Mouse (Mus musculus) limb, embryonic 10.5 days (tissue): Measurements from ENCODE around the gene Piezo1. TPM values are rescaled to one million over a fixed set of nuclear protein-coding genes. Genes with fewer than 3 reads are reported as not detected.

Experiments used
- DNase-seq: peaks from one replicate; pipeline ENCODE4 v3.0.0-alpha.2; 2017; ENCODE audit warnings: low spot score
- H3K27ac ChIP-seq: fragments of 300-500 bp; sonication (generic); 2 replicates; pipeline ENCODE4 v1.5.1; 2016; ENCODE audit warnings: mild to moderate bottlenecking
- H3K27me3 ChIP-seq: fragments of 300-500 bp; sonication (generic); 2 replicates; pipeline ENCODE4 v1.6.1; 2016; ENCODE audit warnings: low read depth, mild to moderate bottlenecking; ENCODE audit not compliant: poor library complexity, severe bottlenecking
- H3K36me3 ChIP-seq: fragments of 300-500 bp; sonication (generic); 2 replicates; pipeline ENCODE4 v1.6.1; 2016; ENCODE audit warnings: mild to moderate bottlenecking, moderate library complexity
- H3K4me1 ChIP-seq: fragments of 300-500 bp; sonication (generic); 2 replicates; pipeline ENCODE4 v1.6.1; 2016
- H3K4me3 ChIP-seq: fragments of 300-500 bp; sonication (generic); 2 replicates; pipeline ENCODE4 v1.5.1; 2016; ENCODE audit warnings: mild to moderate bottlenecking, moderate library complexity
- H3K9me3 ChIP-seq: fragments of 300-500 bp; sonication (generic); replicated peaks from 2 replicates; pipeline ENCODE4 v1.6.1; 2016; ENCODE audit warnings: mild to moderate bottlenecking
- WGBS: fragments of 180-500 bp; shearing (Covaris S2); methylation state at CpG from one replicate; pipeline ENCODE4 v1.1.7; 2016; 5-methylcytosine and 5-hydroxymethylcytosine counted together
- polyA plus RNA-seq: library from polyadenylated mRNA; unstranded; fragments of >200 nt; fragmentation: Nextera tagmentation; extraction: Ambion mirVana; gene quantifications from 2 replicates; pipeline ENCODE4 v1.2.1, GENCODE M21; 2016

The Piezo1 gene
- 10.7 and 11.8 TPM in 2 replicates for polyA plus RNA-seq

DNA sequence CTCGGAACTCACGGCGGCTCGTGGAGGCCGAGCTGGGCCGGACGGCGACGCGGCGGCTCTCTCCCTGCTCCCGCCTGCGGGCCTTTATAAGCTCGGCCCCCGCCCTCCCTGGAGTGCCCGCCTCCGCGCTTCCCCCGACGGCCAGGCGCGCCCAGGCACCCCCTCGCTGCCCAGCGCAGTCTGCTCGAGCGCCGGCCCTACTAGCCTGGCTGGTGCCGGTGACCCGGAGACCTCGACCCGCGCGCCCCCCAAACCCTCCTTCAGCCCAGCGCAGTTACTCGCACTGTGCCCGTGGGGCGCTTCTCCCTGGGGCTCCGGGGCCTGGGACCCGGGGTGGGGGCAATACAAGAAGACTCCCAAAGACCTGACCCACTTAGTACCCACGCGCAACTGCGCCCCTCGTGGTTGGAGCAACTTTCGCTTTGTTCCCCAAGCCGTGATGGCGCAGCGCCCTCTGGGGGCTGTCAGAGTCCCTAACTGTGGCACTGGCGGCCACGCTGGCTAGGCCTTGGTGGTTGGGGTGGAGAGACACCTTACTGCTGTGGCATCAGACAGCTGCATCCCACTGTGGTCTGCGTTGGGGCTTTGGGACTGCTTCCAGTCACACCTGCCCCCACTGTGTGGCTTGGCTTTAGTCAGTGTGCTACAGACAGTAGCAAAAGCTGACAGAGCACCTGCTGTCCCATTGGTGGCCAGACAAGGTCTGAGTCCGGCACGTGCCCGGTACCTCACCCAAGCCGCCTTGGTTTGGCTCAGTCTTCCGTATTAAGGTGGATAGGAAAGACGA is at the start of gene Piezo1:
Gene Piezo1, minus strand, starts transcription at position 65 of the 787 bp plus-strand sequence.
- H3K36me3 ChIP-seq: peaks cover 6% of the 10 kb centered on the region; the same call in 1 of the 2 replicates
- peak; percentile 92 for DNase-seq
- no peaks in the 10 kb centered on the region for H3K9me3 ChIP-seq
- H3K4me3 ChIP-seq: peak within 1 kb of the TSS; percentile 79
- H3K27ac ChIP-seq: peak within 1 kb of the TSS; percentile 96
- 11% methylated on average over 56 of the region's 56 CpGs for WGBS
- peaks cover 58% of the 10 kb centered on the region for H3K4me1 ChIP-seq
- no peaks in the 10 kb centered on the region for H3K27me3 ChIP-seq

DNA sequence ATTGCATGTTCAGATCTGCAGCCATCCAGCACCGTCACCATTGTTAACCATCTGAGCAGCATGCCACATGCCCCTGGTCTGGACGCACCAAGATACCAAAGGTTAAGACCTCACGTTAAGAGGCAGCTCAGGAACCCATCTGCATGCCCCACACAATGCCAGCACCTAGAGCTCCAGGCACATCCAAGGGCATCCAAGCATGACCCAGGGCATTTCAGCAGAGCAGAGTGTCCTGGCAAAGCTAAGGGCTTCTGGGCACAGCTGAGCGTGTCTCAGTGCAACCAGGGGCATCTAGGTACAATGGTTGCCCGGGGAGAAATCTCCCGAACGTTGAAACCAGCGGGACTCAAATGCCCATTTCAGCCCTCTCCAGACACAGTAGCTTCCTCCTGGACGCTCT is 49.5 kb upstream of the Piezo1 start:
- 96% methylated on average over 9 of the region's 9 CpGs for WGBS
- H3K36me3 ChIP-seq: 0 out of 2 replicates have a peak, but pooled peaks cover 5% of the 10 kb centered on the region
- no peak for DNase-seq

DNA sequence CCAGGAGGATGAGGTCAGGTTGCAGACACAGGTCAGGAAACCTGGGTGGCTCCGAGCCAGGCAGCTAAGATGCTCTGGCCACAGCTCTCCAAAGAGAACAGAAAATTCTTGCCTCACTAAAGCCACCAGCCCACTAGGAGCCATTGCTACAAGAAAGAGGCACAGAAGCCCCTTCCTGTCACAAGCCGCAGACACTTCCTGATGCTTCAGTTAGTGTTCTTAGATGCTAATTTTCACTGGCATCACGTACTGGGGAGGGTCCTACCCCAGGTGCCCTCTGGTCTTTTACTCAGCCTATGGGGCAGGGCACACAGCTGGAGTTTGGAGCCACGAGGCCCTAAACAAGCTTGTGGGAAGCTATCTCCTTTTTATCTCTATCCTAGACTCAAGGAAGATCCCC is 44.9 kb upstream of the Piezo1 start:
- Histone ChIP-seq H3K4me1 (peaks cover 40% of the 10 kb centered on the region), H3K4me3 (no peak overlapping the region), H3K27me3 (no peaks in the 10 kb centered on the region), H3K27ac (no peak overlapping the region), H3K9me3 (no peaks in the 10 kb centered on the region), H3K36me3 (0 out of 2 replicates have a peak, but pooled peaks cover 5% of the 10 kb centered on the region)
- DNase-seq: no peak
- WGBS: 57% methylated on average over 4 of the region's 4 CpGs

More for the DNA sequence above, 49.5 kb upstream of the Piezo1 start:
- no peak overlapping the region for H3K27ac ChIP-seq
- H3K4me1 ChIP-seq: peaks cover 5% of the 10 kb centered on the region
- no peak overlapping the region for H3K4me3 ChIP-seq
- no peaks in the 10 kb centered on the region for H3K27me3 ChIP-seq
- no peaks in the 10 kb centered on the region for H3K9me3 ChIP-seq

DNA sequence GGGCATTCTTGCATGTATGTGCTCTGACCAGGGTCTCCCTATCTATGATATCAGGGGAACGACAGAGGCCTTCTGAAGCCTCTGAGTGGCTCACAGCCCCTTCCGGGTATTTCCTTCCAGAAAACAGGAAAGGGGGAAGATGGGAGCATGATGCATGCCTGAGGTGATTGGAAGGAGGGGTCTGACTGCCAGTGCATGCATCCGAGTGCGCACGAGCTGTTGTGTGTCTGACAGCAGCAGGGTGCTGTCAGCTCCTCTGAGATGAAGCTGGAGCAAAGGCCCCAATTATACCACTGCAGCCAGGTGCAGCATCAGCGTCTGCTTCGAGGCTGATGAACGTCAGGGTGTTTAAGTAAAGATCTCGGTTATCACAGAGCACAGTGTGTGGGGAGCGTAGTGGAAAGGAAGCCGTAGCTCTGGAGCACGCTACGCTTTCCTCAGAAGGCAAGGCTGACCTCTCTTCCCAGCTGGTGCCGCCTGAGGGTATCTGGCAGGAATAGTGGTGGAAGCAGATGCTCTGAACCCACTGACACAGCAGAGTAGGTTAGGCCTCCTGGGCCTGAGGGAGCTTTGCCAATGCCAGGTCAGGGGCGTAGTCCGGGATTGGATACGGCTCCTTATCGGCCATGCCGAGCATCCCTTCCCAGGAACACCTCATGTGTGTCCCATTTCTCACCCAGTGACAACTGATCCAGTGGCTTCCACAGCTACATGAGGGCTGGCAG is 42.8 kb upstream of the Piezo1 start:
- no peaks in the 10 kb centered on the region for H3K9me3 ChIP-seq
- no peak overlapping the region for H3K4me3 ChIP-seq
- peaks cover 40% of the 10 kb centered on the region for H3K4me1 ChIP-seq
- H3K27ac ChIP-seq: 0 out of 2 replicates have a peak overlapping the region, but pooled peaks have one; percentile 37
- 0 out of 2 replicates have a peak, but pooled peaks cover 5% of the 10 kb centered on the region for H3K36me3 ChIP-seq
- no peaks in the 10 kb centered on the region for H3K27me3 ChIP-seq
- no peak for DNase-seq
- WGBS: 80% methylated on average over 19 of the region's 19 CpGs

DNA sequence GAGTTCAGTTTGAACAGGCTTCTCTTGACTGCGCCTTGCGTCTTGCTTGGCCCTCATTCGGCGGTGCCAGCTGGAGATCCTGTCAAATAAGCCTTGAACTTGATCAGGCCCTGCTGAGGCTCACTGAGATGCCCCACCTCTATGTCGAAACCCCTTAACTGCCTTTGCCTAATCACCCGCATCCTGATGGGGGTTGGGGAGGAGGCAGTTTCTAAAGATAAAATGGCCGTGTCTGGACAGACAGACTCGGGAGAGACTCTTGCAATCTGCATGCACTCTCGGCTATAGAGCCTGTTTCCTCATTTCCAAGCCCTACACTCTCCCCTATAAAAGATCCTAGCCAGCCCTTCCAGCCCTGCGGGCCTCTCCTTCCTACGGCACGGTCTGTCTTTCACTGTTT is 42.1 kb upstream of the Piezo1 start:
- H3K4me1 ChIP-seq: peaks cover 40% of the 10 kb centered on the region
- 64% methylated on average over 12 of the region's 12 CpGs for WGBS
- H3K36me3 ChIP-seq: 0 out of 2 replicates have a peak, but pooled peaks cover 4% of the 10 kb centered on the region
- no peaks in the 10 kb centered on the region for H3K9me3 ChIP-seq
- no peaks in the 10 kb centered on the region for H3K27me3 ChIP-seq
- no peak for DNase-seq
- H3K4me3 ChIP-seq: no peak overlapping the region
- H3K27ac ChIP-seq: 0 out of 2 replicates have a peak overlapping the region, but pooled peaks have one; percentile 37

DNA sequence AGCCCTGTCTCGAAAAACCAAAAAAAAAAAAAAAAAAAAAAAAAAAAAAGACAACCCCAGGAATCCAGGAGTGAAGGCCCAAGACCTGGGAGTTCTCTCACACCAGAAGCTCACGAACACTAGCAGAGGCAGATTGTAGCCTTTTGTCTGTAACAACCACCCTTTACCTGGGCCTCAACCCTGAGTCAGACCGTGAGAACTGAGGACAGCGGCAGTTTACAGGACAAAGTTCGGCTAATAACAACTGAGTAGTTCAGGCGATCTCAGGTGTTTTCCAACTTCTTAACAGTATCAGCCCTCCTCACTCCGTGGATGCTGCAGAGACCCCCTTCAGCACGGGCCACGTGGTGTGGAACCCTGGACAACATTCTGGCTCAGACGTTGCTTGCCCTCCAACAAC is 35.6 kb upstream of the Piezo1 start:
- WGBS: 88% methylated on average over 10 of the region's 10 CpGs
- peak overlapping the region; percentile 20 for H3K27ac ChIP-seq

DNA sequence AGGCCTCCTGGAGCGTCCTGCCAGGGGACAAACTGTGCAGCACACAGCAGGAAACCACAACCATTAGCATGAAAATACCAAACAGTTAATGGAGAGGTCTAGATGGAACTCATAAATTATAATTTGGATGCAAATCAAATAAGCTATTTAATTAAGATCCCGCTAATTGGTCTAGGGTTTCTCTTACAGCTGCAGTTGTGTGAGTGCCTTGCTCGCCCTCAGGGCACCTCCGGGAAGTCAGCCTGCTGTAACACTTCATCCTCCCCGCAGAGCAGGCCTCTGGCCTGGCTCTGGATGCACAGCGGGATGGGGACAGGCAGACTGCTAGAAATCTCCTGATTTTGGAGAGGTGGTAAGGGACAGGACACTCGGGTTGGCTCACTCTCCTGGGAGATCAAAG is 35.0 kb upstream of the Piezo1 start:
- no peaks in the 10 kb centered on the region for H3K27me3 ChIP-seq
- WGBS: 56% methylated on average over 7 of the region's 7 CpGs
- peaks cover 44% of the 10 kb centered on the region for H3K4me1 ChIP-seq
- no peak for DNase-seq
- peak overlapping the region; percentile 48; the same call in 1 of the 2 replicates for H3K27ac ChIP-seq
- no peak overlapping the region for H3K4me3 ChIP-seq
- H3K36me3 ChIP-seq: no peaks in the 10 kb centered on the region
- H3K9me3 ChIP-seq: no peaks in the 10 kb centered on the region

More for the DNA sequence above, 35.6 kb upstream of the Piezo1 start:
- Histone ChIP-seq H3K9me3 (no peaks in the 10 kb centered on the region), H3K27me3 (no peaks in the 10 kb centered on the region), H3K4me1 (peaks cover 41% of the 10 kb centered on the region), H3K4me3 (no peak overlapping the region), H3K36me3 (no peaks in the 10 kb centered on the region)
- DNase-seq: no peak

DNA sequence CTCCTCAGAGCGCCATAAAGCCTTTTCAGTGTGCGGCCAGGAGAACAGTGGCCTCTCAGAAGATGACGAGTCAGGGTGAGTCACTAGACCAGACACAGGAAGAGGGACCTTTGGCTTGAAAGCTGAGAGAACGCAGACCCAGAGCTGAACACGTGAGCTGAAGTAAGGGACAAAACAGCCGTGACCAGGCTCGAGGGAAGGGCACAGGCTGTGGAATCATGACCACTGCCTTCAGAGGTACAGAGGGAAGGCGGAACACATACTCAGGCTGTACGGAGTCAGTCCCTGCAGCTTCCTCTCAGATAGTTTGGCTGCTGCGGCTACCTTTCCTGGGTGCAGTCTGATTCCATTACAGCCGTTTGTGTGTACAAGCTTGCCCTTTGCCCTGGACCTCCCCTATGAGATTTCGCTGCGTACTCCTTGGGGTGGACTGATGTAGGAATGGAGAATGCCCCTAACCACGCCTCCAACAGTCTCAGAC is 34.3 kb upstream of the Piezo1 start:
- DNase-seq: no peak
- Histone ChIP-seq H3K27me3 (no peaks in the 10 kb centered on the region), H3K9me3 (no peaks in the 10 kb centered on the region), H3K4me3 (no peak overlapping the region), H3K27ac (peak overlapping the region; percentile 48), H3K4me1 (peaks cover 51% of the 10 kb centered on the region), H3K36me3 (no peaks in the 10 kb centered on the region)
- 64% methylated on average over 14 of the region's 14 CpGs for WGBS

DNA sequence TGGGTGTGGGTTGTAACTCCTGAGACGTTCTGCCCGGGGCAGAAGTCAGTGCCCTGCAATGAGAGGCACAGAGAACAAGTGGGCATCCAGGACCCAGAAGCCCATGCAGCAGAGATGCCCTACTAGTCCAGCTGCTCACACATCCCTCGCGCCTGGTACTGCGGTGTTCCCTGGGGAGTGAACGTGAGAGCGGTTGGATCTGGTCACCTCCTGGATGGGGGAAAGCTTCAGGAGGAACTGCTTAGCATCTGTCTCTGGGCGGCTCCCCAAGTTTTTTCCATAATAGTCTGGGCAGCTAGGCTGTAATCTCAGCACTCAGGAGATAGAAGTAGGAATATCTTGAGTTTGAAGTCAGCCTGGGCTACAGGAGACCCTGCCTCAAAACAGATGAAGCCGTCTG is 33.9 kb upstream of the Piezo1 start:
- Histone ChIP-seq H3K27me3 (no peaks in the 10 kb centered on the region), H3K27ac (peak overlapping the region; percentile 48), H3K36me3 (no peaks in the 10 kb centered on the region), H3K4me3 (no peak overlapping the region), H3K9me3 (no peaks in the 10 kb centered on the region), H3K4me1 (peaks cover 55% of the 10 kb centered on the region)
- no peak for DNase-seq
- WGBS: 89% methylated on average over 9 of the region's 9 CpGs

DNA sequence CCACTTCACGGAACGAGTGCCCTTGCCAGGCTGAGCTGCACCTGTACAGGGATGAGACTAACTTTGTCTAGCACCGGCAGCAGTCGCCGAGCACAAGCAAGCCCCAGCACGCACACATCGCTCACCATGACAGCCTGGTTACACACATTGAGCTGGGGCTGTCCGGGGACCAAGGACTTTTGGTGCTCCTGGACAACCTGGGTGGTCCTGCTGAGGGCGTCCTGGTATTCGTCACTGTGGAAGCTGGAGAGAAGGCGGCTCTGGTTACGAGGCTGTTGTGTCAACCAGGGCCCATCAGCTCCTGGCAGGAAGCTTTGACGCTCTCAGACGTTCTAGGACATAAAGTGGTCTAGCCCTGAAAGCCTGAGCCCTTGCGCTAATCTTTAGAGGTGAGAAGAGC is 29.8 kb upstream of the Piezo1 start:
- DNase-seq: no peak
- Histone ChIP-seq H3K27me3 (no peaks in the 10 kb centered on the region), H3K4me3 (no peak overlapping the region), H3K9me3 (no peaks in the 10 kb centered on the region), H3K27ac (peak overlapping the region; percentile 26), H3K36me3 (no peaks in the 10 kb centered on the region), H3K4me1 (peaks cover 78% of the 10 kb centered on the region)
- WGBS: 32% methylated on average over 15 of the region's 15 CpGs

DNA sequence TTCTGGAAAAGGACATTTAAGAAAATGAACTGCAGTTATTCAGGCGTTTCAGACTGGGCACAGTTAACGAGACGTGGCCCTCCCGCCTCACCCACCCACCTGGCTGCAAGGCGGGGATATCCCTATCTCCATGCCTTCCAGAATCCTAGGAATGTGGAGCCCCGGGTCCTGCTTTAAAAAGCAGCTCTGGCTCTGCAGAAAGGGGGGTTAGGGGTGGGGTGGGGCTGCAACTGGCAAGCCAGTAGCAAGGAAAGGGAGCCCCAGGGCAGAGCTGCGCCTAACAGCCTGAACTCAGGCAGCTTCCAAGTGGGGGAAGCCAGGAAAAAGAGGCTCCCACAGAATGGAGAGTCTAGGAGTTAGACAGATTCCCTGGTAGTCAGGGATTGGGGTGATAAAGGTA is 28.1 kb upstream of the Piezo1 start:
- no peak for DNase-seq
- Histone ChIP-seq H3K27me3 (no peaks in the 10 kb centered on the region), H3K36me3 (peaks cover 12% of the 10 kb centered on the region), H3K4me1 (peaks cover 80% of the 10 kb centered on the region), H3K27ac (peak overlapping the region; percentile 69), H3K4me3 (peak overlapping the region; percentile 4; the same call in 1 of the 2 replicates), H3K9me3 (no peaks in the 10 kb centered on the region)
- 33% methylated on average over 7 of the region's 7 CpGs for WGBS

DNA sequence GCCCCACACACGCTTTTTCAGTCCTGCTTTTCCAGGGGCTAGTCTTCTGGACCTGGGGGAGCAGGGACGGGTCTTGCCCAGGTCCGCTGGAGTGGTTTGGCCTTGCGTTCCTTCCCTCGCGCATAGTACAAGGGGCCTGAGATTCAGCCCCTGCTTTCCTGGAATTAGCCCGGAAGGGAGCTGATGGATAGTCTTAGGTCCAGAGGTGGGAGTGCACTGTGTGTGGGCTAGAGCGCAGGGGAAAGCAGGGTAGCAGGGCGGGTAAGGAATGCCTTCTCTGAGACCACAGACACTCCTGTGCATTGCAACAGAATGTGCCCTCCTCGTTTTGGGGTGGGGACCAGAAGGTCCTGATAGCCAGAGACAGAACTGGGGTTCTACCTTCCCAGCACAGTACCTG is 26.0 kb upstream of the Piezo1 start:
- H3K4me1 ChIP-seq: peaks cover 72% of the 10 kb centered on the region
- no peaks in the 10 kb centered on the region for H3K27me3 ChIP-seq
- peak overlapping the region; percentile 71 for H3K4me3 ChIP-seq
- no peaks in the 10 kb centered on the region for H3K9me3 ChIP-seq
- DNase-seq: no peak
- 40% methylated on average over 10 of the region's 10 CpGs for WGBS
- H3K36me3 ChIP-seq: peaks cover 32% of the 10 kb centered on the region
- H3K27ac ChIP-seq: peak overlapping the region; percentile 87

DNA sequence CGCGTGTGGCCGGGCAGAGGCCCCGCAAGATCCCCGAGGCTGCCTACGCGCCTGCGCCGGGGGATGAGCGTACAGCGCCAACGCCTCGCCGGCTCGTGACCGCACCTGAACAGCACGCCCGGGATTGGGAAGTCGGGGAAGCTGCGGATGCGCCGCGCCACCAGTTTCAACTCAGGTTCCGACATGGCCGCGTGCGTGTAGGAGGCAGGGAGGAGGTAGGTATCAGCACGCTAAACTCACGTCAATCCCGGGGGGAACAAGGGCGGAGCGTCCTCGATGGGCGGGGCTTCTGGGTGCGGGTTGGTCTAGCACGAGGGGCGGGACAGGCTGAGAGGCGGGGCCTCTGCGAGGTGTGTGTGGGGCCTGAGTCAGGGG is 25.5 kb upstream of the Piezo1 start, which contains the start of gene Aprt:
Gene Aprt, minus strand, starts transcription at position 262 of the 375 bp plus-strand sequence.
- Histone ChIP-seq H3K9me3 (no peaks in the 10 kb centered on the region), H3K27me3 (no peaks in the 10 kb centered on the region), H3K4me1 (peaks cover 76% of the 10 kb centered on the region), H3K27ac (peak within 1 kb of the TSS; percentile 87), H3K4me3 (peak within 1 kb of the TSS; percentile 71), H3K36me3 (peaks cover 37% of the 10 kb centered on the region)
- WGBS: under 1% methylated on average over 39 of the region's 39 CpGs
- DNase-seq: peak; percentile 92
